Mouse (Mus musculus) myocyte (in vitro differentiated cells): ENCODE data around the gene Med7.

Experiments
- MAX ChIP-seq: IDR thresholded peaks from one replicate; pipeline ENCODE4 v1.6.1; 2011; ENCODE audit warnings: low read depth, mild to moderate bottlenecking, control low read depth
- MYOD1 ChIP-seq, 3 experiments: IDR thresholded peaks; one replicate each; pipeline ENCODE4 v1.6.1; 2011; ENCODE audit warnings: control low read depth in 2 of 3, low read depth in 2 of 3, mild to moderate bottlenecking in 2 of 3, moderate library complexity in 1 of 3; ENCODE audit not compliant: insufficient read length in 2 of 3, control insufficient read depth in 1 of 3
- MYOG ChIP-seq, 3 experiments: IDR thresholded peaks; one replicate each; pipeline ENCODE4 v1.6.1; 2011; ENCODE audit warnings: control low read depth in 2 of 3, low read depth in 2 of 3, mild to moderate bottlenecking in 2 of 3; ENCODE audit not compliant: insufficient read length in 2 of 3, control insufficient read depth in 1 of 3, insufficient read depth in 1 of 3
- POLR2A ChIP-seq: IDR thresholded peaks from one replicate; pipeline ENCODE4 v1.6.1; 2011; ENCODE audit warnings: low read depth, mild to moderate bottlenecking, control low read depth, moderate library complexity; ENCODE audit not compliant: insufficient read length
- POLR2AphosphoS2 ChIP-seq: IDR thresholded peaks from one replicate; pipeline ENCODE4 v1.6.1; 2011; ENCODE audit warnings: low read depth, control low read depth; ENCODE audit not compliant: insufficient read length
- TCF12 ChIP-seq: IDR thresholded peaks from one replicate; pipeline ENCODE4 v1.6.1; 2011; ENCODE audit warnings: mild to moderate bottlenecking, control low read depth; ENCODE audit not compliant: poor library complexity, insufficient read depth, severe bottlenecking
- TCF3 ChIP-seq: IDR thresholded peaks from one replicate; pipeline ENCODE4 v1.6.1; 2011; ENCODE audit warnings: low read depth, control low read depth; ENCODE audit not compliant: insufficient read length
- USF1 ChIP-seq: IDR thresholded peaks from one replicate; pipeline ENCODE4 v1.6.1; 2011; ENCODE audit warnings: low read depth, mild to moderate bottlenecking, control low read depth, moderate library complexity

DNA sequence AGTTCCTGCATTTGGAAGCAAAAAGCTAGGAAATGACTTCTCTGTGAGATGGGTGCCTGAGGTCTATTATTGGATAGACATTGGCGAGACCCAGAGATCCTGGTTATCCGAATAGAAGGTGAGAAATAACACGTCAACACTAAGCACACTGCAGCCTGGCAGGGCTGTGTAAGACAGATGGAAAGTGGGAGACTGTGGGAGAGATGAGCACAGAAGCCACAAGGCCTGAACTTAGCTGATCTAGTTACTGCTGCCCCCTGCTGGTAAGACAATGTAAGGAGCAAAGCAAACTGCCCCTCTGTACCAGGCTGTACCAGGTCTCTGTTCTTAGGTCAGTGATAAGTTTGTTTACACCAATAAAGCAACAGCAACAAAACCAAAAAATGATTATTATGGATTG lies 5.6 kb upstream of the Med7 start:
- TF ChIP-seq USF1 (no peak), MAX (no peak), MYOG (IDR thresholded peaks at IDR 0.05; ENCODE audit: control insufficient read depth in 1 of 3, insufficient read depth in 1 of 3, insufficient read length in 2 of 3, low read depth in 2 of 3) (no peak), MYOD1 (IDR thresholded peaks at IDR 0.05; ENCODE audit: control insufficient read depth in 1 of 3, insufficient read length in 2 of 3, low read depth in 2 of 3) (no peak), POLR2AphosphoS2 (no peak), POLR2A (no peak), TCF12 (no peak), TCF3 (no peak)
